ENCODE assay signal across 26 mouse cellular contexts in genomic region chr2:38468845-38469244, GRCm38 (mm10). TPM values are rescaled to one million over a fixed set of nuclear protein-coding genes. Genes with fewer than 3 reads are reported as not detected.
DNase-seq lines count a peak whose midpoint lies in the region; ATAC-seq and TF ChIP-seq lines count a peak whose summit lies in the region.
"Had no signal": no experiment of that assay in that cellular context is flagged by ENCODE, and none has a peak within 500 bp of the region (broad histone marks: within the 10 kb centered on the region; RNA-seq: fewer than 3 reads in every experiment).

No protein-coding gene starts in this region.

- no peak for TF ChIP-seq CTCF in CH12.LX (conservative IDR thresholded peaks at IDR 0.05 in 1 of 2, IDR thresholded peaks at IDR 0.05 in 1 of 2; ENCODE audit: low read depth in 2 of 2, low read length in 2 of 2)
- TF ChIP-seq CTCF in intestine, postnatal 0 days (IDR thresholded peaks at IDR 0.05; ENCODE audit: low read depth), result no peak

- H3K9ac ChIP-seq in CH12.LX (ENCODE audit: insufficient read depth, low read depth), result no peak overlapping the region
- H3K9ac ChIP-seq in intestine, embryonic 14.5 days (ENCODE audit: low read length), result no peak overlapping the region
- no peak overlapping the region for H3K9ac ChIP-seq in intestine, postnatal 0 days (ENCODE audit: low read depth, low read length)
- H3K9ac ChIP-seq: embryonic facial prominence, embryonic 13.5 days; forebrain, embryonic 12.5 days; forebrain, embryonic 15.5 days; hindbrain, embryonic 12.5 days; hindbrain, embryonic 15.5 days had no signal

- TF ChIP-seq EP300 in CH12.LX (IDR thresholded peaks at IDR 0.05; ENCODE audit: low read length), result no peak

- 0 out of 2 replicates have a peak, but pooled peaks have one; percentile 30 for ATAC-seq in intestine, embryonic 14.5 days (replicated peaks; ENCODE audit: low FRiP score, low TSS enrichment, low read depth)
- ATAC-seq in intestine, postnatal 0 days, result peak; percentile 45
- ATAC-seq: activated CD4-positive, CD25-positive, alpha-beta regulatory T cell, adult 4 months; CD4-positive, CD25-positive, alpha-beta regulatory T cell, adult 4 months; forebrain, embryonic 15.5 days had no signal

- no peaks in the 10 kb centered on the region for H3K9me3 ChIP-seq in CH12.LX (replicated peaks; ENCODE audit: low read length)
- H3K9me3 ChIP-seq in intestine, embryonic 14.5 days (ENCODE audit: control insufficient read depth, low read length), result no peaks in the 10 kb centered on the region
- no peaks in the 10 kb centered on the region for H3K9me3 ChIP-seq in intestine, postnatal 0 days (ENCODE audit: control insufficient read depth)
- H3K9me3 ChIP-seq: embryonic facial prominence, embryonic 10.5 days; embryonic facial prominence, embryonic 13.5 days; forebrain, embryonic 12.5 days; forebrain, embryonic 15.5 days; G1E; hindbrain, embryonic 12.5 days; hindbrain, embryonic 15.5 days had no signal

- dilution Hi-C loops in CH12.LX (cut with MboI; ENCODE audit: extremely low pct_ligation_motif_present, extremely low pct_unique_long_range_greater_than_20kb, low sequenced_read_pairs), result no loop called here

- no peak for TF ChIP-seq RAD21 in CH12.LX (IDR thresholded peaks at IDR 0.05; ENCODE audit: low read depth, low read length)

- no peak for DNase-seq in CH12.LX (ENCODE audit: extremely low read depth)
- DNase-seq in intestine, embryonic 14.5 days (ENCODE audit: low spot score), result no peak
- DNase-seq in kidney, postnatal 14 days, result no peak
- no peak for DNase-seq in embryo, embryonic 11 days
- no peak for DNase-seq in natural killer cell, adult 2 months (ENCODE audit: low spot score in 2 of 2)
- no peak for DNase-seq in cerebellum, postnatal 10 days
- DNase-seq: adrenal gland, adult 8-10 months; adrenal gland, postnatal 25 days; cerebellum, adult 11-12 months; cerebellum, adult 9-10 months; cerebellum, postnatal 25 days; gastrocnemius, postnatal 14 days; heart, adult 11 months; kidney, adult 11 months had no signal

- no peaks in the 10 kb centered on the region for H3K27me3 ChIP-seq in CH12.LX (replicated peaks)
- no peaks in the 10 kb centered on the region for H3K27me3 ChIP-seq in intestine, embryonic 14.5 days (replicated peaks; ENCODE audit: control insufficient read depth, insufficient read depth, low read length)
- no peaks in the 10 kb centered on the region for H3K27me3 ChIP-seq in intestine, postnatal 0 days (replicated peaks; ENCODE audit: control insufficient read depth, insufficient read depth, low read length)
- H3K27me3 ChIP-seq: embryonic facial prominence, embryonic 13.5 days; forebrain, embryonic 12.5 days; forebrain, embryonic 15.5 days; hindbrain, embryonic 12.5 days; hindbrain, embryonic 15.5 days had no signal

- peaks cover 8 to 33% of the 10 kb centered on the region in 2 experiments for H3K4me1 ChIP-seq in CH12.LX (ENCODE audit: control insufficient read depth in 1 of 2, insufficient read depth in 2 of 2)
- no peaks in the 10 kb centered on the region for H3K4me1 ChIP-seq in intestine, embryonic 14.5 days (replicated peaks; ENCODE audit: control insufficient read depth, insufficient read depth, low read length)
- peaks cover 16% of the 10 kb centered on the region; the same call in 1 of the 2 replicates for H3K4me1 ChIP-seq in intestine, postnatal 0 days (replicated peaks; ENCODE audit: control insufficient read depth, insufficient read depth, low read length)
- H3K4me1 ChIP-seq: embryonic facial prominence, embryonic 10.5 days; embryonic facial prominence, embryonic 13.5 days; forebrain, embryonic 12.5 days; forebrain, embryonic 15.5 days; hindbrain, embryonic 12.5 days; hindbrain, embryonic 15.5 days had no signal

- H3K27ac ChIP-seq in CH12.LX (ENCODE audit: insufficient read depth, low read depth), result no peak overlapping the region
- no peak overlapping the region for H3K27ac ChIP-seq in intestine, embryonic 14.5 days (ENCODE audit: low read depth)
- H3K27ac ChIP-seq in intestine, postnatal 0 days (ENCODE audit: low read depth, low read length), result no peak overlapping the region
- H3K27ac ChIP-seq: embryonic facial prominence, embryonic 10.5 days; embryonic facial prominence, embryonic 13.5 days; forebrain, embryonic 12.5 days; forebrain, embryonic 15.5 days; hindbrain, embryonic 12.5 days; hindbrain, embryonic 15.5 days had no signal

- no peak overlapping the region for H3K4me2 ChIP-seq in CH12.LX (ENCODE audit: insufficient read depth, low read depth, poor library complexity, severe bottlenecking)
- no peak overlapping the region for H3K4me2 ChIP-seq in intestine, embryonic 14.5 days (ENCODE audit: low read length)
- H3K4me2 ChIP-seq in intestine, postnatal 0 days (replicated peaks; ENCODE audit: low read depth), result no peak overlapping the region
- H3K4me2 ChIP-seq: embryonic facial prominence, embryonic 13.5 days; forebrain, embryonic 12.5 days; forebrain, embryonic 15.5 days; heart, embryonic 11.5 days; hindbrain, embryonic 12.5 days; hindbrain, embryonic 15.5 days had no signal

- H3K79me2 ChIP-seq in CH12.LX (replicated peaks; ENCODE audit: control insufficient read depth, extremely low read depth, insufficient read depth, poor library complexity, severe bottlenecking), result no peaks in the 10 kb centered on the region

- 76% methylated on average over 4 of the region's 4 CpGs for WGBS in intestine, embryonic 14.5 days
- 47% methylated on average over 4 of the region's 4 CpGs for WGBS in intestine, postnatal 0 days

- H3K36me3 ChIP-seq in CH12.LX (replicated peaks in 1 of 2; ENCODE audit: control insufficient read depth in 1 of 2, insufficient read depth in 1 of 2, low read length in 1 of 2), result no peaks in the 10 kb centered on the region
- H3K36me3 ChIP-seq in intestine, embryonic 14.5 days (ENCODE audit: control insufficient read depth, insufficient read depth, low read length), result no peaks in the 10 kb centered on the region
- no peaks in the 10 kb centered on the region for H3K36me3 ChIP-seq in intestine, postnatal 0 days (ENCODE audit: control insufficient read depth, insufficient read depth)
- H3K36me3 ChIP-seq: embryonic facial prominence, embryonic 10.5 days; embryonic facial prominence, embryonic 13.5 days; forebrain, embryonic 12.5 days; forebrain, embryonic 15.5 days; G1E; hindbrain, embryonic 12.5 days; hindbrain, embryonic 15.5 days had no signal

- no peak overlapping the region for H3K4me3 ChIP-seq in CH12.LX (replicated peaks in 1 of 3; ENCODE audit: low read depth in 2 of 3, low read length in 2 of 3, poor library complexity in 1 of 3)
- no peak overlapping the region for H3K4me3 ChIP-seq in intestine, embryonic 14.5 days (ENCODE audit: low read depth, low read length)
- H3K4me3 ChIP-seq in intestine, postnatal 0 days (ENCODE audit: low read depth, low read length), result no peak overlapping the region
- H3K4me3 ChIP-seq: embryonic facial prominence, embryonic 10.5 days; embryonic facial prominence, embryonic 13.5 days; erythroblast, embryonic 14.5 days; forebrain, embryonic 12.5 days; forebrain, embryonic 15.5 days; hindbrain, embryonic 12.5 days; hindbrain, embryonic 15.5 days had no signal

- in situ Hi-C loops in CH12.LX (cut with MboI; ENCODE audit: low pct_ligation_motif_present, low pct_unique_long_range_greater_than_20kb, low sequenced_read_pairs), result no loop called here

- no peak for TF ChIP-seq POLR2A in CH12.LX (IDR thresholded peaks at IDR 0.05; ENCODE audit: low read depth, low read length)

TF ChIP-seq in CH12.LX, 34 proteins besides CTCF, POLR2A, EP300 and RAD21:
- TF ChIP-seq CHD1 (IDR thresholded peaks at IDR 0.05; ENCODE audit: low read depth, low read length), result no peak
- 0 out of 2 replicates have a peak, but pooled peaks have one; percentile 7 for TF ChIP-seq MAFK (IDR thresholded peaks at IDR 0.05; ENCODE audit: insufficient replicate concordance, low read length)

RNA-seq across cellular contexts. Expression of gene Nek6, which starts 42.6 kb away (rescaled TPM):
- total RNA-seq in CH12.LX (2012; rRNA removed), result 30.5 and 39.9 TPM in 2 replicates
- 27.5 and 31.0 TPM in 2 replicates for total RNA-seq in CH12.LX (2014; rRNA removed)
- 36.7 and 44.7 TPM in 2 replicates for polyA plus RNA-seq in CH12.LX (2012; ENCODE audit: insufficient read length, low read depth)
- 111 and 115 TPM in 2 replicates for polyA plus RNA-seq in intestine, embryonic 14.5 days (2014; fragmentation: Nextera tagmentation; extraction: Ambion mirVana)
- 70.9 and 84.5 TPM in 2 replicates for polyA plus RNA-seq in intestine, postnatal 0 days (2015; fragmentation: Nextera tagmentation; extraction: Ambion mirVana)
